Mouse (Mus musculus) CD8-positive naive resting alpha-beta T cell, adult 57 days (primary cell): ENCODE measurements around the gene Mcpt9. TPM values are rescaled to one million over a fixed set of nuclear protein-coding genes. Genes with fewer than 3 reads are reported as not detected.

Experiments
- total RNA-seq: library from RNA; stranded (reverse); gene quantifications from one replicate; pipeline ENCODE4 v1.2.4, GENCODE M21; 2023

Gene Mcpt9
- total RNA-seq: not detected

DNA sequence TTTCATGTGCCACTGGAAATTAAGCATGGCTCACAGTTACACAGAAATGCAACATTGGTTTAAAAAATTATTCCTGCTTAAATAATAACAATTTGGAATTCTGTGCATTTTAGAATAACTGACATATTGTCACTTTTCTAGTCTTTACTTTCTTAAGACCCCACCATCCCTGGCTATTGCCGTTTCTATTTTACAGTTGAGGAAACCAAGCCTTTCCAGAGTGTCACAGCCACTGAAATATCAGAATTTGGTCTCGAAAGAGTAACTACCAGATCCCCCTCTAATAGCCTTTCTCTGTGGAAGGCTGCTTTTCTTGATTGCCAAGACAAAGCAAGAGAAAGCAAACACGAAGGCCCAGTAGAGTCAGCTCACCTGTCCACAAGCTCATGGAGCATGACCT is at the start of gene Mcpt9:
TSS of gene Mcpt9 (minus strand) at position 101 of the 400 bp plus-strand sequence.

DNA sequence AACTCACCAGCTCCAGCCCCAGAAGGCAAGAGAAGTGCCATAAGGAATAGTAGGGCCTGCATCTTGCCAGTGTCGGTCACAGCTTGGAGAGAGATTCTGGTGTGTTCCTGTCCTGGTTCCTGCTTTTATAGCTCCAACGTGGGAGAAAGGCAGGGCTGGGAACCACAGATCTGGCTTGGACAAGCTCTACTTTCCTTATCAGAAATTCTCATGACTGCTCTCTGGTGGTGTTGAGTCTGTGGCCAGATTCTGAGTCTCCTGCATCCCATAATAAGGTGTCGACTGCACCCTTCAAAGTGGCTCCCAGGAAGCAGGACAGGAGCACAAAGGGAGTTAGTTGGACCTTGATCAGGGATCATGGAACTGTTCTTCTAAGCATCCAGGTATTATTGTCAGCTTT is 31.9 kb upstream of the Mcpt9 start, which contains the start of gene Mcpt4:
TSS of gene Mcpt4 (minus strand) at position 101 of the 400 bp plus-strand sequence.

DNA sequence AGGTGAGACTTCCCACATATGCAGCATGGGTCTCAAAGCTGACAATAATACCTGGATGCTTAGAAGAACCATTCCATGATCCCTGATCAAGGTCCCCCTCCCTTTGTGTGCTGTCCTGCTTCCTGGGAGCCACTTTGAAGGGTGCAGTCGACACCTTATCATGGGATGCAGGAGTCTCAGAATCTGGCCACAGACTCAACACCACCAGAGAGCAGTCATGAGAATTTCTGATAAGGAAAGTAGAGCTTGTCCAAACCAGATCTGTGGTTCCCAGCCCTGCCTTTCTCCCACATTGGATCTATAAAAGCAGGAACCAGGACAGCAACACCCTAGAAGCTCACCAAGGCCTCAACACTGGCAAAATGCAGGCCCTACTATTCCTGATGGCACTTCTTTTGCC is 11.5 kb upstream of the Mcpt9 start, which contains the start of gene Mcpt2:
TSS of gene Mcpt2 (plus strand) at position 250 of the 400 bp plus-strand sequence.

DNA sequence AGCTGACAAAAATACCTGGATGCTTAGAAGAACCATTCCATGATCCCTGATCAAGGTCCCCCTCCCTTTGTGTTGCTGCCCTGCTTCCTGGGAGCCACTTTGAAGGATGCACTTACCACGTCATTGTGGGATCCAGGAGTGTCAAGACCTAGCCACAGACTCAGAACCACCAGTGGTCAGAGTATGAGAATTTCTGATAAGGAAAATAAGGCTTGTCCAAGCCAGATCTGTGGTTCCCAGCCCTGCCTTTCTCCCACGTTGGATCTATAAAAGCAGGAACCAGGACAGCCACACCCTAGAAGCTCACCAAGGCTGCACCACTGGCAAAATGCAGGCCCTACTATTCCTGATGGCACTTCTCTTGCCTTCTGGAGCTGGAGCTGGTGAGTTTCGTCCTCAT is 12.6 kb downstream of the Mcpt9 start, which contains the start of gene Mcpt1:
TSS of gene Mcpt1 (plus strand) at position 301 of the 400 bp plus-strand sequence.

Other genes with a start within 250 kb of the Mcpt9 start
- 0.52 TPM for gene Adcy4, start 246.4 kb downstream of the Mcpt9 start, total RNA-seq
- 40.3 TPM for gene Ripk3, start 241.6 kb downstream of the Mcpt9 start, total RNA-seq
- gene Nfatc4, start 207.4 kb downstream of the Mcpt9 start, total RNA-seq: not detected
- 0.43 TPM for gene Nynrin, start 176.5 kb downstream of the Mcpt9 start, total RNA-seq
- gene Cbln3, start 146.1 kb downstream of the Mcpt9 start, total RNA-seq: not detected
- 63.1 TPM for gene Khnyn, start 145.5 kb downstream of the Mcpt9 start, total RNA-seq
- 44.2 TPM for gene Sdr39u1, start 130.2 kb downstream of the Mcpt9 start, total RNA-seq
- gene Cma1, start 85.8 kb downstream of the Mcpt9 start, total RNA-seq: not detected
- gene Cma2, start 79.5 kb downstream of the Mcpt9 start, total RNA-seq: not detected
- gene Mcpt1, start 12.5 kb downstream of the Mcpt9 start, total RNA-seq: not detected
- not detected for gene Mcpt2, start 11.5 kb upstream of the Mcpt9 start, total RNA-seq
- not detected for gene Mcpt4, start 31.8 kb upstream of the Mcpt9 start, total RNA-seq
- not detected for gene Mcpt8, start 54.8 kb upstream of the Mcpt9 start, total RNA-seq
- gene Ctsg, start 72.1 kb upstream of the Mcpt9 start, total RNA-seq: not detected
- gene Gzme, start 90.1 kb upstream of the Mcpt9 start, total RNA-seq: not detected
- gene Gzmd, start 102.1 kb upstream of the Mcpt9 start, total RNA-seq: not detected
- gene Gzmg, start 129.1 kb upstream of the Mcpt9 start, total RNA-seq: not detected
- not detected for gene Gzmn, start 144.1 kb upstream of the Mcpt9 start, total RNA-seq
- not detected for gene Gzmf, start 180.9 kb upstream of the Mcpt9 start, total RNA-seq
- 0.61 TPM for gene Gzmc, start 204.2 kb upstream of the Mcpt9 start, total RNA-seq
- gene Gzmb, start 231.8 kb upstream of the Mcpt9 start, total RNA-seq: 2.5 TPM